Mouse (Mus musculus) erythroblast, embryonic 14.5 days (primary cell): ENCODE data around the gene Atf6b.

Experiments
- GATA1 ChIP-seq: IDR thresholded peaks from 2 replicates; pipeline ENCODE4 v1.6.1; 2012; ENCODE audit warnings: low read length, inconsistent platforms, mixed read lengths
- TAL1 ChIP-seq: IDR thresholded peaks from 3 replicates; pipeline ENCODE4 v1.6.1; 2012; ENCODE audit warnings: low read length, inconsistent platforms, mixed read lengths

- TF ChIP-seq GATA1 = no peak
- no peak for TF ChIP-seq TAL1
Observed at GRCm38 (mm10) chr17:34655160-34655559, 8.2 kb downstream of the Atf6b start.
